Mouse (Mus musculus): Measurements from ENCODE around the gene Osbpl7. TPM values are rescaled to one million over a fixed set of nuclear protein-coding genes. Genes with fewer than 3 reads are reported as not detected.
A peak's percentile ranks its signal among the peaks of the same experiment; 100 is the strongest.

Gene Osbpl7
- total RNA-seq, 2 experiments from 2014 or later = 2.7 to 3.3 TPM

GRCm38 (mm10) chr11:97072533-97072932 is 22.1 kb downstream of the Osbpl7 start:
- DNase-seq = no peak
- intact Hi-C loops (cut with DNase I; ENCODE audit: low total_unique reads) = no loop called here

- intact Hi-C loops (cut with DNase I; ENCODE audit: low total_unique reads) = no loop called here
- DNase-seq = no peak
These were observed 23.8 kb downstream of the Osbpl7 start for GRCm38 (mm10) chr11:97074235-97074634.

- intact Hi-C loops (cut with DNase I; ENCODE audit: low total_unique reads) = no loop called here
- DNase-seq = no peak
These were observed 28.3 kb downstream of the Osbpl7 start for GRCm38 (mm10) chr11:97078751-97079150.

- no peak for DNase-seq
- intact Hi-C loops (cut with DNase I; ENCODE audit: low total_unique reads) = no loop called here
These were observed 29.9 kb downstream of the Osbpl7 start for GRCm38 (mm10) chr11:97080291-97080690.

- peak; percentile 50 for DNase-seq
- intact Hi-C loops (cut with DNase I; ENCODE audit: low total_unique reads) = no loop called here
These were observed 32.5 kb downstream of the Osbpl7 start for GRCm38 (mm10) chr11:97082977-97083376.

GRCm38 (mm10) chr11:97083401-97084140 is 33.1 kb downstream of the Osbpl7 start:
- intact Hi-C loops (cut with DNase I; ENCODE audit: low total_unique reads) = no loop called here
- DNase-seq = no peak

- no peak for DNase-seq
- intact Hi-C loops (cut with DNase I; ENCODE audit: low total_unique reads) = no loop called here
These were observed 34.5 kb downstream of the Osbpl7 start for GRCm38 (mm10) chr11:97084821-97085505.

- intact Hi-C loops (cut with DNase I; ENCODE audit: low total_unique reads) = no loop called here
These were observed 35.9 kb downstream of the Osbpl7 start for GRCm38 (mm10) chr11:97086365-97086764.

GRCm38 (mm10) chr11:97094600-97094999 is 44.2 kb downstream of the Osbpl7 start:
- intact Hi-C loops (cut with DNase I; ENCODE audit: low total_unique reads) = no loop called here
- no peak for DNase-seq

More at GRCm38 (mm10) chr11:97086365-97086764, 35.9 kb downstream of the Osbpl7 start:
- DNase-seq = no peak

GRCm38 (mm10) chr11:97098791-97099190 is 48.4 kb downstream of the Osbpl7 start:
- intact Hi-C loops (cut with DNase I; ENCODE audit: low total_unique reads) = no loop called here
- DNase-seq = peak; percentile 70

GRCm38 (mm10) chr11:97101722-97102121 is 51.3 kb downstream of the Osbpl7 start:
- peak; percentile 71 for DNase-seq
- intact Hi-C loops (cut with DNase I; ENCODE audit: low total_unique reads) = loop anchor here (2.0 kb wide), 1 partner anchor 47 kb away; no protein-coding TSS in a partner anchor

- intact Hi-C loops (cut with DNase I; ENCODE audit: low total_unique reads) = no loop called here
- no peak for DNase-seq
These were observed 53.0 kb downstream of the Osbpl7 start for GRCm38 (mm10) chr11:97103163-97104090.

GRCm38 (mm10) chr11:97104091-97104483 is 53.7 kb downstream of the Osbpl7 start:
- intact Hi-C loops (cut with DNase I; ENCODE audit: low total_unique reads) = no loop called here
- no peak for DNase-seq

- intact Hi-C loops (cut with DNase I; ENCODE audit: low total_unique reads) = no loop called here
- no peak for DNase-seq
These were observed 58.5 kb downstream of the Osbpl7 start for GRCm38 (mm10) chr11:97108976-97109375.

- no peak for DNase-seq
- intact Hi-C loops (cut with DNase I; ENCODE audit: low total_unique reads) = no loop called here
These were observed 62.2 kb downstream of the Osbpl7 start for GRCm38 (mm10) chr11:97112519-97113125.

GRCm38 (mm10) chr11:97114671-97115601 is 64.5 kb downstream of the Osbpl7 start, which contains the start of gene Tbx21:
Gene Tbx21, minus strand, starts transcription at chr11:97115331.
- intact Hi-C loops (cut with DNase I; ENCODE audit: low total_unique reads) = no loop called here
- DNase-seq = no peak

GRCm38 (mm10) chr11:97115797-97116196 is 65.4 kb downstream of the Osbpl7 start:
- no peak for DNase-seq
- intact Hi-C loops (cut with DNase I; ENCODE audit: low total_unique reads) = no loop called here

Measured in gastrocnemius, postnatal 14 days (tissue).